Mouse (Mus musculus) thymus, adult 2 months (tissue): ENCODE results near the gene Ttc16.

Experiments used
- CTCF ChIP-seq: fragments of 200-500 bp; IDR thresholded peaks from 2 replicates; pipeline ENCODE4 v1.5.1; 2012; ENCODE audit warnings: mild to moderate bottlenecking, control low read depth, low read length, moderate library complexity, borderline replicate concordance; ENCODE audit not compliant: control insufficient read depth, poor library complexity, insufficient read depth; ENCODE audit errors: extremely low read depth
- POLR2A ChIP-seq: fragments of 200-500 bp; IDR thresholded peaks from 2 replicates; pipeline ENCODE4 v1.6.1; 2012; ENCODE audit warnings: mild to moderate bottlenecking, low read length, control low read depth, moderate library complexity; ENCODE audit not compliant: control insufficient read depth, poor library complexity, insufficient read depth; ENCODE audit errors: extremely low read depth

GRCm38 (mm10) chr2:32710425-32710824 is 65.0 kb downstream of the Ttc16 start:
- TF ChIP-seq CTCF (no peak), POLR2A (no peak)
